In the genomic region with DNA sequence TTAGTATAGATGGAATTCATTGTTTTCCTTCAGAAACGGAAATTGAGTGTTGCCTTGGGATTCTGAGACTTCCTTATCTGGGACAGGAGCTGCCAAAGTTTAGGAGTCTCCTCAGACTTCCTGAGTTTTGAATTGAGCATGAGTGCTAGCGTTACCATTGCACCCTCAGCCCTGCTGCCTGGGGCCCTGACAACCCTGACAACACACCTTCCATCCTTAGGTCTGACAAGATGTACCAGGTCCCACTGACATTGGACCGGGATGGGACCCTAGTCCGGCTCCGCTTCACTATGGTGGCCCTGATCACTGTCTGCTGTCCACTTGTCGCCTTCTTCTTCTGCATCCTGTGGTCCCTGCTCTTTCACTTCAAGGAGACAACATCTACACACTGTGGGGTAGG, we compare ENCODE assay signal across 20 mouse cellular contexts.
"Had no signal": no experiment of that assay in that cellular context is flagged by ENCODE, and none has a peak within 500 bp of the region (broad histone marks: within the 10 kb centered on the region; RNA-seq: fewer than 3 reads in every experiment).

No protein-coding gene starts in this region.

- H3K4me2 ChIP-seq: kidney, embryonic 15.5 days; liver, embryonic 13.5 days; midbrain, embryonic 12.5 days; neural tube, embryonic 13.5 days; stomach, embryonic 15.5 days had no signal

- H3K36me3 ChIP-seq: midbrain, embryonic 12.5 days had no signal

- H3K27ac ChIP-seq: kidney, embryonic 15.5 days; left cerebral cortex, adult 2 months; liver, embryonic 13.5 days; midbrain, embryonic 12.5 days; neural tube, embryonic 13.5 days; stomach, embryonic 15.5 days had no signal

- H3K9me3 ChIP-seq: kidney, embryonic 15.5 days; liver, embryonic 13.5 days; midbrain, embryonic 12.5 days; stomach, embryonic 15.5 days had no signal

- DNase-seq: kidney, adult 8-10 months; kidney, postnatal 10 days; kidney, postnatal 36 days; layer of hippocampus, postnatal 36 days; liver, embryonic 13.5 days; lung, adult 2 months; lung, postnatal 14 days; lung, postnatal 4 days; retina, postnatal 1 day; right cerebral cortex, postnatal 4 days; thymus, adult 2 months; thymus, postnatal 14 days; thymus, postnatal 4 days had no signal

- H3K4me3 ChIP-seq: kidney, embryonic 15.5 days; left cerebral cortex, adult 2 months; liver, embryonic 13.5 days; midbrain, embryonic 12.5 days; myocyte; neural tube, embryonic 13.5 days; stomach, embryonic 15.5 days had no signal

- H3K9ac ChIP-seq: kidney, embryonic 15.5 days; liver, embryonic 13.5 days; midbrain, embryonic 12.5 days; neural tube, embryonic 13.5 days; stomach, embryonic 15.5 days had no signal

- H3K27me3 ChIP-seq: kidney, embryonic 15.5 days; liver, embryonic 13.5 days; midbrain, embryonic 12.5 days; neural tube, embryonic 13.5 days; stomach, embryonic 15.5 days had no signal

- ATAC-seq: midbrain, embryonic 16.5 days had no signal
